In the genomic region with DNA sequence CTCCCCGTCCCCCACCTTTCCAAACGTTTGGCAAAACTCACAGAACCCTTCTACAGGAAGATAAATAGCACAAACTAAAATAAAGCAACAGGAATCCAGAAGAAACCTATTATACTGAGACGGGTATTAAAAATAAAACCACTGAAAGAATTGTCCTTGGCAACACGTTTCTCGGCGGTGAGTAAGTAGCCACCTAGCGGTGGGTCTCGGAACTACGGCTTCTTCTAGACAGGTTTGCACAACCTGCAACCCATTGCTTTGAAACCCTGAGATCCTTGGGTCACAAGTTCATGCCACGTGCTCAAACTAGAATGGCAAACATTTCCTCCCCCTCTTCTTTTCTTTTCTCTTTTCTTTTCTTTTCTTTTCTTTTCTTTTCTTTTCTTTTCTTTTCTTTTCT, we compare ENCODE assay signal across 8 mouse cellular contexts. TPM values are rescaled to one million over a fixed set of nuclear protein-coding genes. Genes with fewer than 3 reads are reported as not detected.
DNase-seq lines count a peak whose midpoint lies in the region; ATAC-seq lines count a peak whose summit lies in the region.

No protein-coding gene starts in this region.

- H3K9ac ChIP-seq in midbrain, embryonic 16.5 days (ENCODE audit: low read depth, low read length): no peak overlapping the region

- H3K36me3 ChIP-seq in midbrain, embryonic 10.5 days: peaks cover 83% of the 10 kb centered on the region
- peaks cover 35% of the 10 kb centered on the region for H3K36me3 ChIP-seq in midbrain, embryonic 16.5 days (ENCODE audit: control insufficient read depth, insufficient read depth, low read length)
- peaks cover 85% of the 10 kb centered on the region for H3K36me3 ChIP-seq in limb, embryonic 10.5 days

- WGBS in midbrain, embryonic 10.5 days: 39% methylated on average over 10 of the region's 10 CpGs
- WGBS in midbrain, embryonic 16.5 days: 26% methylated on average over 10 of the region's 10 CpGs
- WGBS in limb, embryonic 10.5 days: 38% methylated on average over 10 of the region's 10 CpGs

- no peak overlapping the region for H3K27ac ChIP-seq in midbrain, embryonic 10.5 days (replicated peaks)
- no peak overlapping the region for H3K27ac ChIP-seq in midbrain, embryonic 16.5 days (ENCODE audit: low read length)
- no peak overlapping the region for H3K27ac ChIP-seq in limb, embryonic 10.5 days

- no peak for ATAC-seq in midbrain, embryonic 16.5 days
- ATAC-seq in hematopoietic stem cell, adult 5-6 weeks (replicated peaks in 1 of 2; ENCODE audit: insufficient read depth in 1 of 2, low FRiP score in 2 of 2, low TSS enrichment in 1 of 2, low read depth in 1 of 2, poor library complexity in 2 of 2, severe bottlenecking in 2 of 2): peak; percentile 43 to 55; a peak in 2 of 4 replicates

- 0 out of 2 replicates have a peak, but pooled peaks cover 4% of the 10 kb centered on the region for H3K9me3 ChIP-seq in midbrain, embryonic 10.5 days (replicated peaks)
- no peaks in the 10 kb centered on the region for H3K9me3 ChIP-seq in midbrain, embryonic 16.5 days (replicated peaks; ENCODE audit: control insufficient read depth, low read length, poor library complexity, severe bottlenecking)
- no peaks in the 10 kb centered on the region; the same call in 1 of the 2 replicates for H3K9me3 ChIP-seq in limb, embryonic 10.5 days (replicated peaks)

- DNase-seq in midbrain, embryonic 10.5 days (ENCODE audit: low spot score): peak; percentile 71
- peak; percentile 93 for DNase-seq in ZHBTc4 (ENCODE audit: low read depth, low spot score)
- DNase-seq in cerebellum, postnatal 25 days: peak; percentile 70 to 83
- peak; percentile 82 for DNase-seq in limb, embryonic 10.5 days (ENCODE audit: low spot score)
- peak; percentile 81 to 86 for DNase-seq in right cerebral cortex, postnatal 10 days (ENCODE audit: low spot score in 2 of 2)
- DNase-seq in yolk sac, embryonic 10.5 days (ENCODE audit: low spot score): peak; percentile 60

- H3K4me3 ChIP-seq in midbrain, embryonic 10.5 days: no peak overlapping the region
- no peak overlapping the region for H3K4me3 ChIP-seq in midbrain, embryonic 16.5 days (ENCODE audit: low read depth, low read length)
- H3K4me3 ChIP-seq in limb, embryonic 10.5 days: no peak overlapping the region

- no peak overlapping the region for H3K4me2 ChIP-seq in midbrain, embryonic 16.5 days (ENCODE audit: low read length)

- H3K27me3 ChIP-seq in midbrain, embryonic 10.5 days (ENCODE audit: low read depth, poor library complexity, severe bottlenecking): no peaks in the 10 kb centered on the region
- H3K27me3 ChIP-seq in midbrain, embryonic 16.5 days (ENCODE audit: control insufficient read depth, insufficient read depth, low read depth, low read length): no peaks in the 10 kb centered on the region
- H3K27me3 ChIP-seq in limb, embryonic 10.5 days (ENCODE audit: low read depth, poor library complexity, severe bottlenecking): no peaks in the 10 kb centered on the region

- no peaks in the 10 kb centered on the region for H3K4me1 ChIP-seq in midbrain, embryonic 10.5 days
- H3K4me1 ChIP-seq in midbrain, embryonic 16.5 days (ENCODE audit: control insufficient read depth, insufficient read depth, low read length): no peaks in the 10 kb centered on the region
- no peaks in the 10 kb centered on the region for H3K4me1 ChIP-seq in limb, embryonic 10.5 days

RNA-seq across cellular contexts. Expression of gene Zfp64, which starts 25.7 kb away (rescaled TPM):
- polyA plus RNA-seq in midbrain, embryonic 10.5 days (2016; fragmentation: Nextera tagmentation; extraction: Ambion mirVana): 37.8 and 38.0 TPM in 2 replicates
- polyA plus RNA-seq in midbrain, embryonic 16.5 days (2015; fragmentation: Nextera tagmentation; extraction: Ambion mirVana): 42.0 and 46.0 TPM in 2 replicates
- 24.0 and 35.9 TPM in 2 replicates for total RNA-seq in hematopoietic stem cell, adult 5-6 weeks (2017)
- 40.4 and 44.3 TPM in 2 replicates for polyA plus RNA-seq in limb, embryonic 10.5 days (2016; fragmentation: Nextera tagmentation; extraction: Ambion mirVana)
